Mouse (Mus musculus) spleen, adult 2 months (tissue): ENCODE results near the gene Rgs10.

Experiments used
- CTCF ChIP-seq: fragments of 200-500 bp; IDR thresholded peaks from 2 replicates; pipeline ENCODE4 v1.5.1; 2011; ENCODE audit warnings: mild to moderate bottlenecking, inconsistent platforms; ENCODE audit not compliant: insufficient read depth, insufficient read length, insufficient replicate concordance; ENCODE audit errors: extremely low read depth
- POLR2A ChIP-seq: fragments of 200-500 bp; IDR thresholded peaks from 2 replicates; pipeline ENCODE4 v1.6.1; 2011; ENCODE audit warnings: low read depth, low read length, inconsistent platforms

GRCm38 (mm10) chr7:128458011-128458410 is 39.5 kb upstream of the Rgs10 start:
- TF ChIP-seq CTCF (no peak), POLR2A (no peak)
